Mouse (Mus musculus) forebrain, embryonic 16.5 days (tissue): ENCODE data around the gene Gata2. TPM values are rescaled to one million over a fixed set of nuclear protein-coding genes. Genes with fewer than 3 reads are reported as not detected.

Experiments
- ATAC-seq: fragments of 200-750 bp; cut with Nextera tagmentation; 2 replicates; pipeline ENCODE4 v1.8.0; 2017; ENCODE audit warnings: mild to moderate bottlenecking, moderate library complexity
- H3K27ac ChIP-seq: fragments of 300-500 bp; sonication (generic); 2 replicates; pipeline ENCODE4 v1.5.1; 2014; ENCODE audit warnings: low read length, control low read depth
- H3K27me3 ChIP-seq: fragments of 300-500 bp; sonication (generic); replicated peaks from 2 replicates; pipeline ENCODE4 v1.6.1; 2014; ENCODE audit warnings: low read length; ENCODE audit not compliant: control insufficient read depth, insufficient read depth
- H3K36me3 ChIP-seq: fragments of 300-500 bp; sonication (generic); 2 replicates; pipeline ENCODE4 v1.6.1; 2014; ENCODE audit not compliant: control insufficient read depth, insufficient read depth
- H3K4me1 ChIP-seq: fragments of 300-500 bp; sonication (generic); replicated peaks from 2 replicates; pipeline ENCODE4 v1.6.1; 2014; ENCODE audit warnings: low read length; ENCODE audit not compliant: control insufficient read depth, insufficient read depth
- H3K4me2 ChIP-seq: fragments of 300-500 bp; sonication (generic); 2 replicates; pipeline ENCODE4 v1.6.1; 2014; ENCODE audit warnings: mild to moderate bottlenecking, low read length, control low read depth
- H3K4me3 ChIP-seq: fragments of 300-500 bp; sonication (generic); replicated peaks from 2 replicates; pipeline ENCODE4 v1.5.1; 2014; ENCODE audit warnings: mild to moderate bottlenecking, low read length, control low read depth
- H3K9ac ChIP-seq: fragments of 300-500 bp; sonication (generic); replicated peaks from 2 replicates; pipeline ENCODE4 v1.6.1; 2014; ENCODE audit warnings: low read depth, low read length, control low read depth
- H3K9me3 ChIP-seq: fragments of 300-500 bp; sonication (generic); 2 replicates; pipeline ENCODE4 v1.6.1; 2016; ENCODE audit warnings: low read length; ENCODE audit not compliant: control insufficient read depth
- WGBS: fragments of 180-500 bp; shearing (Covaris S2); extraction: QIAGEN DNeasy Blood & Tissue Kit; methylation state at CpG from one replicate; pipeline ENCODE4 v1.1.7; 2014; 5-methylcytosine and 5-hydroxymethylcytosine counted together
- polyA plus RNA-seq: library from polyadenylated mRNA; unstranded; fragments of >200 nt; fragmentation: Nextera tagmentation; extraction: Ambion mirVana; gene quantifications from 2 replicates; pipeline ENCODE4 v1.2.1, GENCODE M21; 2015

Gene Gata2
- polyA plus RNA-seq, 1 experiment from 2014 or later, result 1.8 TPM

- Histone ChIP-seq H3K9ac (no peak overlapping the region), H3K4me1 (no peaks in the 10 kb centered on the region), H3K4me2 (no peak overlapping the region), H3K27ac (no peak overlapping the region), H3K9me3 (no peaks in the 10 kb centered on the region), H3K4me3 (no peak overlapping the region), H3K27me3 (no peaks in the 10 kb centered on the region), H3K36me3 (no peaks in the 10 kb centered on the region)
- ATAC-seq, result no peak
- WGBS, result 95% methylated on average over 9 of the region's 9 CpGs
These were observed 27.6 kb upstream of the Gata2 start for GRCm38 (mm10) chr6:88166054-88166453.

- no peaks in the 10 kb centered on the region for H3K4me1 ChIP-seq
- no peak overlapping the region for H3K27ac ChIP-seq
- peaks cover 6% of the 10 kb centered on the region; the same call in 1 of the 2 replicates for H3K9me3 ChIP-seq
- no peaks in the 10 kb centered on the region for H3K36me3 ChIP-seq
- 96% methylated on average over 3 of the region's 3 CpGs for whole genome bisulfite sequencing
- H3K27me3 ChIP-seq, result no peaks in the 10 kb centered on the region
- H3K4me2 ChIP-seq, result no peak overlapping the region
- no peak overlapping the region for H3K9ac ChIP-seq
- ATAC-seq, result no peak
- no peak overlapping the region for H3K4me3 ChIP-seq
These were observed 19.5 kb upstream of the Gata2 start for GRCm38 (mm10) chr6:88174191-88174590.

- no peaks in the 10 kb centered on the region for H3K36me3 ChIP-seq
- no peaks in the 10 kb centered on the region for H3K27me3 ChIP-seq
- H3K4me3 ChIP-seq, result no peak overlapping the region
- H3K9ac ChIP-seq, result no peak overlapping the region
- H3K9me3 ChIP-seq, result peaks cover 6% of the 10 kb centered on the region; the same call in 1 of the 2 replicates
- WGBS, result 92% methylated on average over 2 of the region's 2 CpGs
- H3K27ac ChIP-seq, result no peak overlapping the region
- no peak overlapping the region for H3K4me2 ChIP-seq
- no peak for ATAC-seq
- no peaks in the 10 kb centered on the region for H3K4me1 ChIP-seq
These were observed 19.0 kb upstream of the Gata2 start for GRCm38 (mm10) chr6:88174676-88175075.

- no peak for ATAC-seq
- H3K4me2 ChIP-seq, result no peak overlapping the region
- no peak overlapping the region for H3K27ac ChIP-seq
- no peaks in the 10 kb centered on the region for H3K36me3 ChIP-seq
- WGBS, result 80% methylated on average over 4 of the region's 4 CpGs
- H3K9ac ChIP-seq, result no peak overlapping the region
- no peak overlapping the region for H3K4me3 ChIP-seq
- H3K4me1 ChIP-seq, result peaks cover 8% of the 10 kb centered on the region
- H3K9me3 ChIP-seq, result no peaks in the 10 kb centered on the region
- peaks cover 16% of the 10 kb centered on the region for H3K27me3 ChIP-seq
These were observed 9.0 kb upstream of the Gata2 start for GRCm38 (mm10) chr6:88184671-88185070.

GRCm38 (mm10) chr6:88188148-88188547, 5.5 kb upstream of the Gata2 start:
- no peaks in the 10 kb centered on the region for H3K9me3 ChIP-seq
- WGBS, result 58% methylated on average over 6 of the region's 6 CpGs
- H3K4me1 ChIP-seq, result peaks cover 19% of the 10 kb centered on the region
- no peak overlapping the region for H3K27ac ChIP-seq
- no peak overlapping the region for H3K4me2 ChIP-seq
- H3K9ac ChIP-seq, result no peak overlapping the region
- no peaks in the 10 kb centered on the region for H3K36me3 ChIP-seq
- peaks cover 51% of the 10 kb centered on the region for H3K27me3 ChIP-seq
- no peak overlapping the region for H3K4me3 ChIP-seq
- ATAC-seq, result no peak

- Histone ChIP-seq H3K27ac (no peak overlapping the region), H3K9ac (peak overlapping the region; percentile 52), H3K4me2 (peak overlapping the region; percentile 86), H3K4me3 (peak overlapping the region; percentile 68), H3K9me3 (no peaks in the 10 kb centered on the region), H3K36me3 (no peaks in the 10 kb centered on the region), H3K27me3 (peaks cover 56% of the 10 kb centered on the region), H3K4me1 (peaks cover 28% of the 10 kb centered on the region)
- ATAC-seq, result peak; percentile 72
- WGBS, result under 1% methylated on average over 52 of the region's 56 CpGs
These were observed 4.2 kb upstream of the Gata2 start for GRCm38 (mm10) chr6:88189312-88190042.

- Histone ChIP-seq H3K36me3 (no peaks in the 10 kb centered on the region), H3K27ac (no peak overlapping the region), H3K4me2 (peak overlapping the region; percentile 86), H3K27me3 (peaks cover 59% of the 10 kb centered on the region), H3K4me1 (peaks cover 28% of the 10 kb centered on the region), H3K9me3 (no peaks in the 10 kb centered on the region), H3K9ac (peak overlapping the region; percentile 52), H3K4me3 (peak overlapping the region; percentile 68)
- 3% methylated on average over 13 of the region's 13 CpGs for WGBS
- no peak for ATAC-seq
These were observed 3.7 kb upstream of the Gata2 start for GRCm38 (mm10) chr6:88190043-88190309.

- peak overlapping the region; percentile 68; the same call in 1 of the 2 replicates for H3K4me3 ChIP-seq
- H3K9ac ChIP-seq, result no peak overlapping the region
- WGBS, result 2% methylated on average over 49 of the region's 49 CpGs
- H3K27ac ChIP-seq, result no peak overlapping the region
- H3K4me1 ChIP-seq, result peaks cover 28% of the 10 kb centered on the region
- H3K9me3 ChIP-seq, result no peaks in the 10 kb centered on the region
- no peaks in the 10 kb centered on the region for H3K36me3 ChIP-seq
- H3K27me3 ChIP-seq, result peaks cover 64% of the 10 kb centered on the region
- ATAC-seq, result no peak; the same call in 1 of the 2 replicates
- H3K4me2 ChIP-seq, result no peak overlapping the region; the same call in 1 of the 2 replicates
These were observed 3.2 kb upstream of the Gata2 start for GRCm38 (mm10) chr6:88190310-88191023.

- peaks cover 68% of the 10 kb centered on the region for H3K27me3 ChIP-seq
- ATAC-seq, result no peak
- H3K9ac ChIP-seq, result no peak overlapping the region
- peaks cover 28% of the 10 kb centered on the region for H3K4me1 ChIP-seq
- no peak overlapping the region for H3K4me3 ChIP-seq
- no peaks in the 10 kb centered on the region for H3K36me3 ChIP-seq
- no peak overlapping the region for H3K27ac ChIP-seq
- H3K4me2 ChIP-seq, result no peak overlapping the region
- H3K9me3 ChIP-seq, result no peaks in the 10 kb centered on the region
- 20% methylated on average over 6 of the region's 6 CpGs for WGBS
These were observed 2.7 kb upstream of the Gata2 start for GRCm38 (mm10) chr6:88191024-88191365.
